In the genomic region with DNA sequence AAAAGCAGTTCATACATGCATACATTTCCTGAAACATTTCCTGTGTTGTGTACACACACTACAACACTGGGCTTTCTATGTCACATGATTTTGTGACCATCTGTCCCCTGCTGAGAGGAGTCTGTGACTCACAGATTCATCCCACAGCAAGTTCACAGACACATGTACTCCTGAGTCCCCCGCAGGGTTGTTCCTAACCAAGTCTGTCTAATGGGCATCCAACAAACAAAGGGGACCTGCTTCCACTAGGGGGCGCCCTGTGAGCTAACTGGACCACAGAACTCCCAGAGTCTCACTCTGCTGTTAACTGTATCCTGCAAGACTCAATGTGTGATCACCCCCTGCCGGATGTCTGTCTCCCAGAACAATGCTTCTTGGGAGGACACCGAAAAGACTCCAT, we compare ENCODE assay signal across 12 mouse cellular contexts.
DNase-seq lines count a peak whose midpoint lies in the region; ATAC-seq and TF ChIP-seq lines count a peak whose summit lies in the region.
"Had no signal": no experiment of that assay in that cellular context is flagged by ENCODE, and none has a peak within 500 bp of the region (broad histone marks: within the 10 kb centered on the region; RNA-seq: fewer than 3 reads in every experiment).

No protein-coding gene starts in this region.

- H3K4me3 ChIP-seq in neural tube, embryonic 13.5 days: no peak overlapping the region
- H3K4me3 ChIP-seq in neural tube, embryonic 15.5 days (replicated peaks): no peak overlapping the region
- no peak overlapping the region for H3K4me3 ChIP-seq in embryonic facial prominence, embryonic 10.5 days
- no peak overlapping the region for H3K4me3 ChIP-seq in stomach, postnatal 0 days (ENCODE audit: low read depth, low read length)
- H3K4me3 ChIP-seq: limb, embryonic 13.5 days; midbrain, embryonic 15.5 days had no signal

- H3K4me2 ChIP-seq in neural tube, embryonic 13.5 days: no peak overlapping the region
- no peak overlapping the region for H3K4me2 ChIP-seq in neural tube, embryonic 15.5 days
- no peak overlapping the region for H3K4me2 ChIP-seq in stomach, postnatal 0 days (replicated peaks; ENCODE audit: low read depth)
- H3K4me2 ChIP-seq: limb, embryonic 13.5 days; midbrain, embryonic 15.5 days had no signal

- 76% methylated on average over 4 of the region's 4 CpGs for WGBS in neural tube, embryonic 13.5 days
- 78% methylated on average over 4 of the region's 4 CpGs for WGBS in neural tube, embryonic 15.5 days
- 81% methylated on average over 4 of the region's 4 CpGs for WGBS in embryonic facial prominence, embryonic 10.5 days
- 75% methylated on average over 4 of the region's 4 CpGs for WGBS in stomach, postnatal 0 days

- H3K36me3 ChIP-seq in neural tube, embryonic 13.5 days: no peaks in the 10 kb centered on the region
- H3K36me3 ChIP-seq in neural tube, embryonic 15.5 days: no peaks in the 10 kb centered on the region
- no peaks in the 10 kb centered on the region for H3K36me3 ChIP-seq in embryonic facial prominence, embryonic 10.5 days (replicated peaks)
- H3K36me3 ChIP-seq in stomach, postnatal 0 days (ENCODE audit: control insufficient read depth, insufficient read depth, low read length): no peaks in the 10 kb centered on the region
- H3K36me3 ChIP-seq: limb, embryonic 13.5 days; midbrain, embryonic 15.5 days had no signal

- H3K9me3 ChIP-seq in neural tube, embryonic 13.5 days: 0 out of 2 replicates have a peak, but pooled peaks cover 4% of the 10 kb centered on the region
- no peaks in the 10 kb centered on the region for H3K9me3 ChIP-seq in neural tube, embryonic 15.5 days (replicated peaks)
- H3K9me3 ChIP-seq in embryonic facial prominence, embryonic 10.5 days: peaks cover 7% of the 10 kb centered on the region; the same call in 1 of the 2 replicates
- no peaks in the 10 kb centered on the region for H3K9me3 ChIP-seq in stomach, postnatal 0 days (ENCODE audit: control insufficient read depth, low read length)
- H3K9me3 ChIP-seq: midbrain, embryonic 15.5 days had no signal

- peak; percentile 37 for TF ChIP-seq CTCF in stomach, postnatal 0 days (IDR thresholded peaks at IDR 0.05; ENCODE audit: low read depth)

- H3K27me3 ChIP-seq in neural tube, embryonic 13.5 days: no peaks in the 10 kb centered on the region
- H3K27me3 ChIP-seq in neural tube, embryonic 15.5 days (replicated peaks): no peaks in the 10 kb centered on the region
- H3K27me3 ChIP-seq in embryonic facial prominence, embryonic 10.5 days (replicated peaks; ENCODE audit: low read depth, poor library complexity, severe bottlenecking): no peaks in the 10 kb centered on the region
- H3K27me3 ChIP-seq in stomach, postnatal 0 days (ENCODE audit: control insufficient read depth, insufficient read depth, low read length): no peaks in the 10 kb centered on the region
- H3K27me3 ChIP-seq: CH12.LX; limb, embryonic 13.5 days; midbrain, embryonic 15.5 days had no signal

- ATAC-seq in neural tube, embryonic 13.5 days (ENCODE audit: low read depth): no peak
- ATAC-seq in neural tube, embryonic 15.5 days (ENCODE audit: low FRiP score): no peak
- no peak for ATAC-seq in stomach, postnatal 0 days (ENCODE audit: low FRiP score, low TSS enrichment)
- ATAC-seq: intestine, embryonic 16.5 days; midbrain, embryonic 15.5 days had no signal

- DNase-seq in heart, postnatal 4 days: peak; percentile 8
- no peak for DNase-seq in heart, adult 11 months
- DNase-seq in embryonic facial prominence, embryonic 10.5 days (ENCODE audit: low spot score): peak; percentile 25
- DNase-seq in stomach, postnatal 0 days (ENCODE audit: low spot score): no peak
- no peak for DNase-seq in c-Kit-positive CD71-positive TER-119-positive erythroid progenitor cells, embryonic 14.5 days (ENCODE audit: low spot score)
- no peak for DNase-seq in ovary, postnatal 14 days (ENCODE audit: low spot score)

- H3K4me1 ChIP-seq in neural tube, embryonic 13.5 days (replicated peaks): peaks cover 34% of the 10 kb centered on the region
- peaks cover 24% of the 10 kb centered on the region for H3K4me1 ChIP-seq in neural tube, embryonic 15.5 days
- peaks cover 8% of the 10 kb centered on the region for H3K4me1 ChIP-seq in embryonic facial prominence, embryonic 10.5 days
- H3K4me1 ChIP-seq in stomach, postnatal 0 days (replicated peaks; ENCODE audit: control insufficient read depth, insufficient read depth): no peaks in the 10 kb centered on the region
- H3K4me1 ChIP-seq: limb, embryonic 13.5 days had no signal

- H3K9ac ChIP-seq in neural tube, embryonic 13.5 days: no peak overlapping the region
- no peak overlapping the region for H3K9ac ChIP-seq in neural tube, embryonic 15.5 days (replicated peaks)
- no peak overlapping the region for H3K9ac ChIP-seq in stomach, postnatal 0 days (ENCODE audit: low read length)
- H3K9ac ChIP-seq: limb, embryonic 13.5 days; midbrain, embryonic 15.5 days had no signal

- peak overlapping the region; percentile 24; the same call in 1 of the 2 replicates for H3K27ac ChIP-seq in neural tube, embryonic 13.5 days (replicated peaks)
- no peak overlapping the region for H3K27ac ChIP-seq in neural tube, embryonic 15.5 days (replicated peaks)
- H3K27ac ChIP-seq in embryonic facial prominence, embryonic 10.5 days (replicated peaks): no peak overlapping the region
- H3K27ac ChIP-seq in stomach, postnatal 0 days (replicated peaks): no peak overlapping the region
- H3K27ac ChIP-seq: limb, embryonic 13.5 days; midbrain, embryonic 15.5 days had no signal

- TF ChIP-seq EP300 in stomach, postnatal 0 days (optimal IDR thresholded peaks at IDR 0.05): no peak

Comparison
In these comparisons a context has a peak if more than half of its experiments do, and no peak if none do; other contexts are left out.
1. DNase-seq: peak in heart, postnatal 4 days (single experiment) and embryonic facial prominence, embryonic 10.5 days (single experiment); none in heart, adult 11 months (single experiment), stomach, postnatal 0 days (single experiment), c-Kit-positive CD71-positive TER-119-positive erythroid progenitor cells, embryonic 14.5 days (single experiment) and ovary, postnatal 14 days (single experiment).